Mouse (Mus musculus) heart, embryonic 11.5 days (tissue): ENCODE data around the gene Cd24a. TPM values are rescaled to one million over a fixed set of nuclear protein-coding genes. Genes with fewer than 3 reads are reported as not detected.

Experiments used
- ATAC-seq: fragments of 200-750 bp; cut with Nextera tagmentation; replicated peaks from 2 replicates; pipeline ENCODE4 v1.8.0; 2017; ENCODE audit warnings: moderate library complexity; ENCODE audit not compliant: insufficient number of reproducible peaks, low FRiP score, low TSS enrichment
- H3K27ac ChIP-seq: fragments of 300-500 bp; sonication (generic); 2 replicates; pipeline ENCODE4 v1.5.1; 2014; ENCODE audit warnings: mild to moderate bottlenecking, low read depth, low read length
- H3K27me3 ChIP-seq: fragments of 300-500 bp; sonication (generic); 2 replicates; pipeline ENCODE4 v1.6.1; 2014; ENCODE audit warnings: mild to moderate bottlenecking, low read length, mixed read lengths; ENCODE audit not compliant: control insufficient read depth, insufficient read depth
- H3K36me3 ChIP-seq: fragments of 300-500 bp; sonication (generic); 2 replicates; pipeline ENCODE4 v1.6.1; 2014; ENCODE audit warnings: mild to moderate bottlenecking, low read length, moderate library complexity, mixed read lengths; ENCODE audit not compliant: control insufficient read depth, insufficient read depth
- H3K4me1 ChIP-seq: fragments of 300-500 bp; sonication (generic); 2 replicates; pipeline ENCODE4 v1.6.1; 2014; ENCODE audit warnings: low read length; ENCODE audit not compliant: control insufficient read depth, insufficient read depth
- H3K4me2 ChIP-seq: fragments of 300-500 bp; sonication (generic); 2 replicates; pipeline ENCODE4 v1.6.1; 2014; ENCODE audit warnings: mild to moderate bottlenecking, moderate library complexity
- H3K4me3 ChIP-seq: fragments of 300-500 bp; sonication (generic); 2 replicates; pipeline ENCODE4 v1.5.1; 2014; ENCODE audit warnings: low read depth, low read length
- H3K9ac ChIP-seq: fragments of 300-500 bp; sonication (generic); 2 replicates; pipeline ENCODE4 v1.6.1; 2014; ENCODE audit warnings: mild to moderate bottlenecking, low read depth, low read length, moderate library complexity
- H3K9me3 ChIP-seq: fragments of 300-500 bp; sonication (generic); replicated peaks from 2 replicates; pipeline ENCODE4 v1.6.1; 2016; ENCODE audit warnings: low read length; ENCODE audit not compliant: control insufficient read depth
- WGBS: fragments of 180-500 bp; shearing (Covaris S2); extraction: QIAGEN DNeasy Blood & Tissue Kit; methylation state at CpG from one replicate; pipeline ENCODE4 v1.1.7; 2014; ENCODE audit not compliant: insufficient replicate concordance; 5-methylcytosine and 5-hydroxymethylcytosine counted together
- polyA plus RNA-seq: library from polyadenylated mRNA; unstranded; fragments of >200 nt; fragmentation: Nextera tagmentation; extraction: Ambion mirVana; gene quantifications from 2 replicates; pipeline ENCODE4 v1.2.1, GENCODE M21; 2014

Gene Cd24a
- polyA plus RNA-seq, 1 experiment from 2014 or later = 141 TPM

- no peak overlapping the region for H3K4me3 ChIP-seq
- no peaks in the 10 kb centered on the region for H3K4me1 ChIP-seq
- no peaks in the 10 kb centered on the region for H3K36me3 ChIP-seq
- H3K27ac ChIP-seq = no peak overlapping the region
- no peaks in the 10 kb centered on the region for H3K27me3 ChIP-seq
- 61% methylated on average over 2 of the region's 2 CpGs for WGBS
- H3K9me3 ChIP-seq = no peaks in the 10 kb centered on the region; the same call in 1 of the 2 replicates
- no peak for ATAC-seq
- H3K9ac ChIP-seq = no peak overlapping the region
- H3K4me2 ChIP-seq = no peak overlapping the region
Observed at GRCm38 (mm10) chr10:43625578-43625977, 47.5 kb downstream of the Cd24a start.

- Histone ChIP-seq H3K27me3 (no peaks in the 10 kb centered on the region), H3K9me3 (no peaks in the 10 kb centered on the region; the same call in 1 of the 2 replicates), H3K4me1 (no peaks in the 10 kb centered on the region), H3K36me3 (no peaks in the 10 kb centered on the region), H3K4me2 (no peak overlapping the region), H3K9ac (no peak overlapping the region), H3K4me3 (no peak overlapping the region), H3K27ac (no peak overlapping the region)
- ATAC-seq = no peak
- 69% methylated on average over 5 of the region's 5 CpGs for WGBS
Observed at GRCm38 (mm10) chr10:43629216-43629615, 51.1 kb downstream of the Cd24a start.

- no peaks in the 10 kb centered on the region for H3K27me3 ChIP-seq
- no peak for ATAC-seq
- no peaks in the 10 kb centered on the region for H3K4me1 ChIP-seq
- no peaks in the 10 kb centered on the region; the same call in 1 of the 2 replicates for H3K9me3 ChIP-seq
- no peak overlapping the region for H3K9ac ChIP-seq
- no peak overlapping the region for H3K4me2 ChIP-seq
- H3K36me3 ChIP-seq = no peaks in the 10 kb centered on the region
- H3K27ac ChIP-seq = no peak overlapping the region
- H3K4me3 ChIP-seq = no peak overlapping the region
Observed at GRCm38 (mm10) chr10:43629857-43630256, 51.8 kb downstream of the Cd24a start.

- H3K9me3 ChIP-seq = no peaks in the 10 kb centered on the region; the same call in 1 of the 2 replicates
- no peak overlapping the region for H3K9ac ChIP-seq
- H3K27me3 ChIP-seq = no peaks in the 10 kb centered on the region
- H3K4me2 ChIP-seq = no peak overlapping the region
- no peak overlapping the region for H3K27ac ChIP-seq
- no peak; the same call in 1 of the 2 replicates for ATAC-seq
- WGBS = 73% methylated on average over 4 of the region's 4 CpGs
- no peak overlapping the region for H3K4me3 ChIP-seq
- H3K4me1 ChIP-seq = no peaks in the 10 kb centered on the region
- H3K36me3 ChIP-seq = no peaks in the 10 kb centered on the region
Observed at GRCm38 (mm10) chr10:43630634-43631033, 52.5 kb downstream of the Cd24a start.

- H3K4me1 ChIP-seq = no peaks in the 10 kb centered on the region
- H3K4me3 ChIP-seq = no peak overlapping the region
- H3K36me3 ChIP-seq = no peaks in the 10 kb centered on the region
- no peaks in the 10 kb centered on the region for H3K27me3 ChIP-seq
- no peak for ATAC-seq
- H3K9ac ChIP-seq = no peak overlapping the region
- no peaks in the 10 kb centered on the region; the same call in 1 of the 2 replicates for H3K9me3 ChIP-seq
- H3K4me2 ChIP-seq = no peak overlapping the region
- no peak overlapping the region for H3K27ac ChIP-seq
Observed at GRCm38 (mm10) chr10:43631049-43631448, 53.0 kb downstream of the Cd24a start.

GRCm38 (mm10) chr10:43631639-43632354, 53.7 kb downstream of the Cd24a start:
- no peaks in the 10 kb centered on the region for H3K36me3 ChIP-seq
- no peaks in the 10 kb centered on the region for H3K4me1 ChIP-seq
- no peak for ATAC-seq
- H3K9me3 ChIP-seq = no peaks in the 10 kb centered on the region; the same call in 1 of the 2 replicates
- no peak overlapping the region for H3K9ac ChIP-seq
- 66% methylated on average over 2 of the region's 2 CpGs for WGBS
- no peak overlapping the region for H3K4me3 ChIP-seq
- H3K4me2 ChIP-seq = no peak overlapping the region
- no peaks in the 10 kb centered on the region for H3K27me3 ChIP-seq
- no peak overlapping the region for H3K27ac ChIP-seq

GRCm38 (mm10) chr10:43633117-43633516, 55.0 kb downstream of the Cd24a start:
- Histone ChIP-seq H3K9me3 (no peaks in the 10 kb centered on the region), H3K4me2 (no peak overlapping the region), H3K36me3 (no peaks in the 10 kb centered on the region), H3K27ac (no peak overlapping the region), H3K9ac (no peak overlapping the region), H3K4me3 (no peak overlapping the region), H3K27me3 (no peaks in the 10 kb centered on the region), H3K4me1 (no peaks in the 10 kb centered on the region)
- ATAC-seq = no peak
- 82% methylated on average over 4 of the region's 4 CpGs for WGBS

Other genes starting within 250 kb of the Cd24a start
- gene Bend3, start 99.5 kb upstream of the Cd24a start, polyA plus RNA-seq = 3.9 and 4.1 TPM in 2 replicates
- 11.5 and 22.7 TPM in 2 replicates for gene Gm9803, start 54.2 kb upstream of the Cd24a start, polyA plus RNA-seq
- gene 1700021F05Rik, start 37.3 kb upstream of the Cd24a start, polyA plus RNA-seq = 93.8 and 106 TPM in 2 replicates